Mouse (Mus musculus) ovary, adult 18-20 months (tissue): ENCODE data around the gene Med24.
A peak's percentile ranks its signal among the peaks of the same experiment; 100 is the strongest.
"Not testable (repeated sequence)": the region's sequence is repeated elsewhere in the genome, so short reads cannot be mapped to it uniquely, and the experiment has no call there.

ENCODE experiments used
- DNase-seq: peaks from one replicate; pipeline ENCODE4 v3.0.0; 2022; ENCODE audit warnings: low spot score, mixed read lengths

Gene Med24

GRCm38 (mm10) chr11:98693201-98693600 is 36.0 kb downstream of the Med24 start:
- DNase-seq = no peak

DNA sequence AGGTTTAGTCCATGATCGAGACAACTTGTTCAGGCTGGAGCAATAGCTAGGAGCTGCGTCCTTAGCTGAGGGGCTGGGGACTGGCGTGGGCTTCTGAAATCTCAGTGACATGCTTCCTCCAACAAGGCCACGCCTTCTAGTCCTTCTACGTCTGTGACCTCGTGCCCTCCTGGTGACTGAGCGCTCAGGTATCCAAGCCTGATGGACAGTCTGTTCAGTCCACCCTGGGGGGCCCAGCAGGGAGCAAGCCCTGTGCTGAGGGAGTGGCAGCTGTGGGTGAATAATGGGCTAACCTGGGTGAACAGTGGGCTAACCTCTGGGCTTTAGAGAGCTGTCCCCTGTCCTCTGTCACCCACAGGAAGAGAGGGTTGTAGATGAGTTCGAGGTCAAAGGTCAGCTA is 41.2 kb downstream of the Med24 start:
- DNase-seq = no peak

DNA sequence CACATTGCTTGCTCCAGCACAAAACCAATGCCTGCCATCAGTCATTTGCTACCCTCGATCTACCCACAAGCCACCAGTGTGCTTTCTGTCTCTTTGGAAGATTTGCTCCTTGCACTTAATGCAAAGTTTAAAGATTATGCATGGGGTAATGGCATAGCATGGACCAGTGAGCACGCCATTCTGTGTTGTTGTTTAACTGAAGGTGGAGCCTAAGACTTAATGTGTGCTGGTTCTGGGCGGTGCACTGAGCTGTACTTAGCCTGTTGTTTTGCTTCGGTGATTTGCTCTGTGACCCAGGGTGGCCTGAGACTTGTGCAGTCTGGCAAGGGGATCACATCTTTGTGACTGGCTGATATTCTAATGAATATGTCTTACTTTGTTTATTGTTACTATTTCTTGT is 42.3 kb downstream of the Med24 start:
- no peak for DNase-seq

GRCm38 (mm10) chr11:98685642-98686041 is 43.6 kb downstream of the Med24 start:
- no peak for DNase-seq

DNA sequence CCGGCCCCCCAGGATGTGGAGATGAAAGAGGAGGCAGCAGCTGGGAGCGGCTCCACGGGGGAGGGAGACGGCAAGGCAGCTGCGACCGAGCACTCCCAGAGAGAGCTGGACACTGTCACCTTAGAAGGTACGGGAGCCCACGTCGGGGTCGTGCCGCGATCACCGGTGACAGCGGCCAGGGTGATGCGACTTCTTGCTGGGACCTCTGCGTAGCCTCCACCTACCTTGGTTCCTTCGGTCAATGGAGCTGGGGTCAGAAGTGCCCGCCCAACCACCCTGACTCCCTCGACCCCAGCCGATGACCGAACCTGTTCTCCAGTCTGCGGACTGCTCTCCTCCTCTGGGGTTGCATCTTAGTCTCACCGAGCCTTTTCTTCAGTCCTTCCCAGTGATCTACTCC is 46.4 kb downstream of the Med24 start:
- no peak for DNase-seq

GRCm38 (mm10) chr11:98681786-98682745 is 47.2 kb downstream of the Med24 start, which contains the start of gene Psmd3:
Gene Psmd3 (plus strand): TSS chr11:98682554.
- peak; percentile 94 for DNase-seq

GRCm38 (mm10) chr11:98681186-98681585 is 48.0 kb downstream of the Med24 start:
- no peak for DNase-seq

- not testable (repeated sequence) for DNase-seq
Observed at GRCm38 (mm10) chr11:98680595-98680994, 48.6 kb downstream of the Med24 start.

GRCm38 (mm10) chr11:98680023-98680422 is 49.2 kb downstream of the Med24 start:
- no peak for DNase-seq

GRCm38 (mm10) chr11:98675829-98676363 is 53.3 kb downstream of the Med24 start:
- DNase-seq = no peak

DNA sequence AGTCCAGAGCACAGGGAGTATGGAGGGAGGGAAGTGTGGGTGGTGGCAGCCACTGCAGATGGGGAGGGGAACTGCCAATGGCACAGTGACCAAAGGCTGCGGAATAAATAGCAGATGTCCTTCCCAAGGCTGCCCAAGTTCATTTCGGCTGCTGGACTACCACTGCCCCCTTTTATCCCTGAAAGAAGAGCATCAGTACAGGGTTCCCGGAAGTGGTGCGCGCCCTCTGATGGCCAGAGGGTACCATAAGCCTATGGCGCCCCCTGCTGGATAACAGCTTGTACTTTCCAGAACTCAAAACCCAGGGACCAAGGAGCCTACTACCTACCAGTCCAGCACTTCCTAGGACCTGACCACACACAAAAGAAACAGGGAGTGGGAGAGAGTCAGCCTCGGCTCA is 56.1 kb downstream of the Med24 start:
- peak; percentile 34 for DNase-seq

GRCm38 (mm10) chr11:98672482-98672881 is 56.8 kb downstream of the Med24 start:
- no peak for DNase-seq

DNA sequence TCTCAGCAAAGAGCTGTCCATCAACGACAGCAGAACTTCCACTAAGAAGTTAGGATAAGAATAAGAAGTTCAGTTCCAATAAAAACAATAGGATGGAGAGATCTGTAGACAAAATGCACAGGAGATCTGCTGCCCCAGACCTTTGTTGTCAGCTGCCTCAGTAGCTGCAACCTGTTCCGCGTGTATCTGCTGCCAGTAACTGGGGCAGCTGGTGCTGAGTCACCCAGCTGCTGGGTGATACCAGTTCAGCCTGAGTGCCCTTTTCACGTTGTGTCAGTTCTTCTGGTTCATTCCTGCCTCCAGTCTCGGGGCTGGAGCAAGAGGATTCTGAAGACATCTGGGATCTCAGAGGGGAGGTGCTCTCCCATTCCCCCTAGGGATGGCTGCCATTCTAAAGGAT is 57.4 kb downstream of the Med24 start:
- no peak for DNase-seq

- no peak for DNase-seq
Observed at GRCm38 (mm10) chr11:98671284-98671815, 57.9 kb downstream of the Med24 start.

DNA sequence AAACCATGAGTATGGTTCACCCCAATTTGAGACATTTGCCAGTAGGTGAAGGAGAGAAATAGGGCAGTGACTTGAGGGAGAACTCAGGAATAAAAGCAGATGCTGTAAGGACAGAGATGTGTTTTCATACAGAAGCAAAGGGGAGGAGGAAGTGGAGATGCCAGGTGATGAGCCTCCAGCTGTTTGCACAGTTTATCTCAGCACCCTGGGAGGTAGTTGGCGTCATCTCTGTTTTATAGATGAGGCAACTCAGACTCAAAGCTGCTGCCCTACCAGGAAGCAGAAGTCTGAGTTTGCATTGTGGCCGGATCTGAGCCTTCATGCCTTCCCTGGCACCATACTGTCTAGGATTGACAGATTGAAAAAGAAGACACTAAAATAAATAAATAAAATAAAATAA is 60.3 kb downstream of the Med24 start:
- DNase-seq = no peak

DNA sequence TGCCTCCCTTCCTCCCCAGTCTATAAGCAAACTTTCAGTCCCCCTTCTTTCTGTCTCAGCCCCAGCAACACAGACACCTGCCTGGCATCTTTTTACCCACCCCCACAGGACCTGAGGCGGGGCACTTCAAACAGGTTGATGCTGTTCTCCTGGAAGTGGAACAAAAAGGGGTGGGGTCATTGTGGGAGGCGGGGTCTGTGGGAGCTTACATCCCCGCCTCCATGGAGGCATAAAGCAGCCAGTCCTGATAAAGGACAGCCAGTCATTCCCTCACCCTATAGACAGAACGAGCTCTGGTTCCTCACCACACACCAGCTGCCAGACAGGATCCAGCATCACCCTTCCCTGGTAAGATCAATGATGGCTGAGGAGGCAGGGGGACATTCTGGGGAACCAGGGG is 65.1 kb downstream of the Med24 start, which contains the start of gene Gsdma:
Gsdma (plus strand) TSS at position 261 of the 400 bp plus-strand sequence.
- DNase-seq = no peak

- DNase-seq = no peak
Observed at GRCm38 (mm10) chr11:98660517-98660916, 68.7 kb downstream of the Med24 start.

- DNase-seq = peak; percentile 13
Observed at GRCm38 (mm10) chr11:98655076-98655475, 74.2 kb downstream of the Med24 start.
